Mouse (Mus musculus) urinary bladder, postnatal 10 days (tissue): ENCODE measurements around the gene Rpl19.
A peak's percentile ranks its signal among the peaks of the same experiment; 100 is the strongest.

Experiments
- DNase-seq: peaks from one replicate; pipeline ENCODE4 v3.0.0; 2022; ENCODE audit warnings: low spot score

Rpl19 gene

GRCm38 (mm10) chr11:98052129-98052988 is 25.8 kb downstream of the Rpl19 start:
- no peak for DNase-seq

- DNase-seq, result no peak
These were observed 26.7 kb downstream of the Rpl19 start, which contains the start of gene Stac2 for GRCm38 (mm10) chr11:98052989-98053834. Stac2 (minus strand) TSS chr11:98053462.

- no peak for DNase-seq
These were observed 31.0 kb downstream of the Rpl19 start for GRCm38 (mm10) chr11:98057466-98057865.

- no peak for DNase-seq
These were observed 31.5 kb downstream of the Rpl19 start for GRCm38 (mm10) chr11:98057998-98058397.

- DNase-seq, result no peak
These were observed 33.2 kb downstream of the Rpl19 start for GRCm38 (mm10) chr11:98059662-98060061.

- no peak for DNase-seq
These were observed 33.7 kb downstream of the Rpl19 start for GRCm38 (mm10) chr11:98060104-98060692.

GRCm38 (mm10) chr11:98061441-98061840 is 34.9 kb downstream of the Rpl19 start:
- DNase-seq, result no peak

- DNase-seq, result no peak
These were observed 35.5 kb downstream of the Rpl19 start for GRCm38 (mm10) chr11:98061904-98062562.

- DNase-seq, result no peak
These were observed 39.7 kb downstream of the Rpl19 start for GRCm38 (mm10) chr11:98066201-98066600.

GRCm38 (mm10) chr11:98067255-98067654 is 40.7 kb downstream of the Rpl19 start:
- DNase-seq, result no peak

- DNase-seq, result no peak
These were observed 46.9 kb downstream of the Rpl19 start for GRCm38 (mm10) chr11:98073442-98073841.

- DNase-seq, result peak; percentile 55
These were observed 48.8 kb downstream of the Rpl19 start for GRCm38 (mm10) chr11:98075195-98075808.

GRCm38 (mm10) chr11:98077086-98077485 is 50.6 kb downstream of the Rpl19 start:
- no peak for DNase-seq
